Mouse (Mus musculus): Measurements from ENCODE around the gene Wnk3.
A peak's percentile ranks its signal among the peaks of the same experiment; 100 is the strongest.
"Not testable (repeated sequence)": the region's sequence is repeated elsewhere in the genome, so short reads cannot be mapped to it uniquely, and the experiment has no call there.

Wnk3 gene

DNA sequence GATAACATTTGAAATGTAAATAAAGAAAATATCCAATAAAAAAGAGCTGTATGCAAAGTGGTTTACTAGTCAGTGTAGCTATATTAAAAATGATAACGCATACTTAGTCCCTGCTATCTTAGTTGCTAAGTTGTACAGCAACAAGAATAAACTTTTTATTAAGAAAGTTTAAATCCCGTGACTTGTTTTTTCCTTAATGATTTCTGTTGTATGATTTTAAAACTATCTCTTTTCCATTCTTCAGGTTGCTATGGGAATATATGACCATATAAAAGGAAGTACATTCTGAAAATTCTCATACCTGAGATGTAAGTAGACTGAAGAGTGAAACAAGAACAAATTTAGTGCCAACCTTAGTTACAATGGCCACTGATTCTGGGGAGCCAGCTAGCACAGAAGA lies at the start of gene Wnk3:
Wnk3 (plus strand) TSS at position 301 of the 400 bp plus-strand sequence.
- no peak for DNase-seq (ENCODE audit: low spot score in 2 of 2)

DNA sequence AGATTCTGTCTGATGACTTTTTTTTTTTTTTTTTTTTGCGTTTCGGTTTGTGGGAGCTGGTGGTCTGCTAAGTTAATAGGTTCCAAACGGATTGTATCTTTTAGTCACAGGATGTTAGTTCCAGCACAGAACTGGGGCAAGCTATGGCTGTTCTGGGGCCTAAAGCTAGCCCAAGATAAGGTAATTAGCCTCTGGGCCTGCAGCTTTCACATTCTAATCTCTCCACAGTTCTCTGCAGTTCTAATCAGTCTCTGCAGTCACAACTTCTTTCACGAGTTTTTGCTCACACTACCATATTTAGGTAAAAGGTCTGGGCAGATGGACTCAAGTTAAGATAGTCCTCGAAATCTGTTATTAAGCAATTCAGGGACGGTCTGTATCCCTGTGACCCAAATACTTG lies 39.5 kb upstream of the Wnk3 start:
- DNase-seq (ENCODE audit: low spot score in 2 of 2), result no peak

DNA sequence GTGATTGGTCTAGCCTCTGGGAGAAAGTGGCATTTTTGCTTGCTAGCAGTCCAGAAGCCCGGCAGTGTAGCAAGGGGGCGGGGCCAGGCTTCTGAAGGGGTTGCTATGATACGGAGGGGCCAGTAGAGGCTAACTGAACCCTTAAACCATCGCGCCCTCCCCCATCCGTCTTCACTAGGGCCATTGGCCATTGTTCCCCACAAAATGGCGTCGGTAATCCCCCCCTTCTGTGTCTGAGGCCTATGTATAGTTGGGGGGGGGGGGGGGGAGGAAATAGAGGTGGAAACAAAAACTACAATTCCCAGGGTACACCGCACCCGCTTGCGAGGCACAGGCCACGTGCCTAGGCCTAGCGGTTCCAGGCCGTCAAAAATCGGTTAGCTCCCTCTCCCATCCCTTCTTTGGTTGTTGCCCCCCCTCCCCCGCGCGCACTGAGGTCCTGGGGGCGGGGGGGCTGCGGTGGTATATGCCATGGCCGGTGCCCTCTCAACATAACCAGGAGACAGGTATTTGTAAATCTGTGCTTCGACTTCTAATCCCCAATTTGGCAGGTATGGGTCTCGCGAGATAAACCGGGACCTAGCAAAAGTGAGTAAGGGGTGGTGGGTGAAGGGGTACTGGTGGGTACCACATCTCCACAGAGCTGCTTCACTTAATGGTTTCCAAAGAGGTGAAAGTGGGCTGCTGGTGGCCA lies 29.3 kb upstream of the Wnk3 start:
- peak; percentile 34 to 52 for DNase-seq (ENCODE audit: low spot score in 2 of 2)

DNA sequence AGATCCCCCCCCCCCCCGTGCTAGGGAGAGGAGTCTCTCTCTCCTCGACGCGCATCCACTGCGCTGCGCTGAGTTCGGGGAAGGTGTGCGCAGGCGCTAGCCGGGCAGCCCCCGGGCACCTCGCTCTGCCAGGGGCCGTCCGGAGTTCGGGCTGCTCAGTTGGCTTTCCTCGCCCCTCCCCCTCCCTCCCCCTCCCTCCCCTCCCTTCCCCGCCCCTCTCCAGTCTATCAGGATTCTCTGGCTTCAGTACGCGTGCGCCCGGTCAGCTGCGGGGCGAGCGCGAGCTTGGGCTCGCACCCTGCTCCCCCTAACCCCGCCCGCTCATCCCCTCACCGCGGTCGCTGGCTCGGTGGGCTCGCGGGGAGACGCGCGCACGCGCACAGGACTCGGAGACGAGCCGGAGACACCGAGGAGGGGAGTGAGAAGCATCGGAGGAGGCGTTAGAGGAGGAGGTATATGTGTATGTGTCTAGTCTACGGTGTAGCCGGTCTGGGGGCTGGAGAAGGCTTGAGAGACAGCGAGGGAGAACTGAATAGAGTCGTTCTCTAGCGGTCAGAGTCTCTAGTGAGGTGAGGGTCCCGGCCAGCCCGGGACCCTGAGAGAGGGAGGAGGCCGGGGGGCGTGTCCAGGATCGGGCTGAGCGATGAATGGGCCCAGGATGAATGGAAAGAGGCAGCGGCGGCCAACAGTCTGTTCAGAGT lies 28.5 kb upstream of the Wnk3 start:
- peak; percentile 62 to 66 for DNase-seq (ENCODE audit: low spot score in 2 of 2)

DNA sequence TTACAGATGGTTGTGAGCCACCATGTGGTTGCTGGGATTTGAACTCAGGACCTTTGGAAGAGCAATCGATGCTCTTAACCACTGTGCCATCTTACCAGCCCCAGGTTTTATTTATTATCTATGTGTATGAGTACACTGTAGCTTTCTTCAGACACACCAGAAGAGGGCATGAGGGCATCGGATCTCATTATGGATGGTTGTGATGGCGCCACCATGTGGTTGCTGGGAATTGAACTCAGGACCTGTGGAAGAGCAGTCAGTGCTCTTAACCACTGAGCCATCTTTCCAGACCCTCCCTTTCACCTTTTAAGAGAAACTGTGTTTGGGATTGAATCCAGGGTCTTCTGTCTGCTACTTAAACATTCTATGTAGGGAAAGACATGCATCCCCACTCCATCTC lies 24.7 kb upstream of the Wnk3 start:
- not testable (repeated sequence) for DNase-seq (ENCODE audit: low spot score in 2 of 2)

DNA sequence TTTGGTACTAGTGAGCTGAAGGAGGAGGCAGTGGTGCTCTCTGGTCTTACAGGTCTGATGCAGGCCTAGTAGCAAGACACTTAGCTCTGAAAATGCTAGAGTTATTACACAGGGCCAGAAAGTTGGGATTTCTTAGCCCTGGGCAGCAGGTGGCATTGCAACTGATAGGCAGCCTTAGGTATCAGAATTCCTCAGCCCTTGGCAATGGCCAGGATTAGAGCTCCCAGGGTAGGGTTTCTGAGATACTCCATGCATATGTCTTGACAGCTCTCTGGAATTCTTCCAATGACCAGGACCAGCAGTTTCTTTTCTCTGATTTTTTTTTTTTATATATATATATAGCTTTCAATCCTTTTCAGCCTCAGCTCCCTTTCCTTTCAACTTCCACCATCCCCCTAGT lies 100.5 kb downstream of the Wnk3 start:
- DNase-seq (ENCODE audit: low spot score in 2 of 2), result no peak

DNA sequence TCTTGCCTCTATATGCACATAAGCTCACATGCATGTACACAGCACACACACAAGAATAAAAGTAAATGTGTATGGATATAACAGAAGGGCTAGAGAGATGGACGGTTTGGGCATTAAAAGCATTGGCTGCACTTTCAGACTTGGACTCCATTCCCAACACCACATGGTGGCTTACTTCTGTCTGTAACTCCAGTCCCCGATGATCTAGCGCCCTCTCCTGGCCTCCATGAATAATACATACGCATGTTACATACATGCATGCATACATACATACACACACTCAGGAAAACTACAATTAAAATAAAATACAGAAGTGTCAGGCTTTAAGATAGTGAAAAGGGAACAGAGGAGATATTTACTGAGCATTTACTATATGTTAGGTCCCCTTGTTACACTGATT lies 115.9 kb downstream of the Wnk3 start:
- no peak for DNase-seq (ENCODE audit: low spot score in 2 of 2)

DNA sequence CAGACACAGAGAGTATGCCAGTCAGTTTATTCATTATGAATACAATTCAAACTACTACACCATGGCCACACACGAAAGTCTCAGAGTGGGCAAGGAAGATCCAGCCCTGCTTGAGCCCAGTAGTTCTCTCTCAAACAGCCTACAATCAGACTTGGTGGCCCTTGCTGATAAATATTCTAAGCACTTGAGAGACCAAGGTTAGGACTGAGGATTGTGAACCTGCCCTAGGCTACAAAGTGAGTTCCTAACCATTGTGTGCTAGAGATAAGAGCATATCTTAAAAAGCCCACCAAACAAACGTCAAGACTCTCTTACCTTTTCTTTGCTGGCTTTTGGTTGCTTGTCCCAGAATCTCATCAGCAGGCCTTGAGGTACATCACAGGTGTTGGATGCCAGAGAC lies 135.7 kb downstream of the Wnk3 start:
- no peak for DNase-seq (ENCODE audit: low spot score in 2 of 2)

DNA sequence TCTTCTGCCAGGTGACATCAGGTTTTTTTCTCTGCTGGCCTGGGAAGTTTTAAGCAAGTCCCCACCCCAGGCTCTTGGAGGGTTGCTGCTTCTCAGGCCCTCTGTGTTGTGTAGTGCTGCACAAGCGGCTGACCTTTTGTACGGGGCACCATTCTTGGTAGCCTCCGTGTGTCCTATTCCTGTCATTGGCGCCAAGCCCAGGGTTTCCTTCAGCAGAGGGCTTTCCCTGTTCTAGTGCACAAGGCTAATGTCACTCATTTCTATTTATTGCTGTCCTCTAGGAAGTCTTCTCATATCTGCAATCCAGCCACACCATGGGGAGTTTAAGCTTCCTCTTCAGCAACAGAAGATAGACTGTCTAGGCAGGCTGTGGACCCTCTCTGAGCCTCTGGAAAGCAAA lies 139.9 kb downstream of the Wnk3 start:
- DNase-seq (ENCODE audit: low spot score in 2 of 2), result no peak

DNA sequence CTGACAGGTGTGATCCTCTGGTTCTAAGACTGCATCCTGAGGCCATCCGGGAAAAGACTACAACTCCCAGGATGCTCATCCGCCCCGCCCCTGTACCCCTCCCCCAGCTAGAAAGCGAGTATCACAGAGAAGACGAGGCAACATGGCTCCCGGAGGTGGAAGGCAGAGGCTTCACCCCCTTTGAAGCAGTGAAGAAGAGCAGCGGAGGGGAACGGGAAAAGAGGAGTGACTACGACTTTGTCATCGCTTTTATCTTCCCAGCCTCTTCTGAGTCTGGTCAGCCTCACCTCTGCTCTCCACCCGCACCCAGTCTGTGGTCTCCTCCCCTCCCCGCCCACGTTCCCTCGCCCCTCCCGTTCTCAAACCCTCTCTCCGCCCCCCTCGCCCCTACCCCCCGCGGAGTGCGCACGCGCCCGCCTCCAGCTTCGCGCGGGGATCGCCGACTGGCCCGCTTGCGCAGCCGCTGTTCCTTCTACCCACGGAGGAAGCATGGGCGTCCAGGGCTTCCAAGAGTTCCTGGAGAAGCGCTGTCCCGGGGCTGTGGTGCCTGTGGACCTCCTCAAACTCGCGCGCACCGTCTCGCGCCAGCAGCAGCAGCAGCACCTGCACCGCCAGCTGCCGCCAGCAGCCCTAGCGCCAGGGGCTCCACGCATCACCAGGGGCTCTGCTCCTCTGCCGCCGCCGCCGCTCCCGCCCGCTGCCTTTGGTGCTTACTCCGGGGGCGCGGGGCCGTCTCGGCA lies 146.1 kb downstream of the Wnk3 start, which contains the start of gene Fam120c:
Fam120c (plus strand) TSS at position 415 of the 740 bp plus-strand sequence.
- peak; percentile 81 to 83 for DNase-seq (ENCODE audit: low spot score in 2 of 2)

DNA sequence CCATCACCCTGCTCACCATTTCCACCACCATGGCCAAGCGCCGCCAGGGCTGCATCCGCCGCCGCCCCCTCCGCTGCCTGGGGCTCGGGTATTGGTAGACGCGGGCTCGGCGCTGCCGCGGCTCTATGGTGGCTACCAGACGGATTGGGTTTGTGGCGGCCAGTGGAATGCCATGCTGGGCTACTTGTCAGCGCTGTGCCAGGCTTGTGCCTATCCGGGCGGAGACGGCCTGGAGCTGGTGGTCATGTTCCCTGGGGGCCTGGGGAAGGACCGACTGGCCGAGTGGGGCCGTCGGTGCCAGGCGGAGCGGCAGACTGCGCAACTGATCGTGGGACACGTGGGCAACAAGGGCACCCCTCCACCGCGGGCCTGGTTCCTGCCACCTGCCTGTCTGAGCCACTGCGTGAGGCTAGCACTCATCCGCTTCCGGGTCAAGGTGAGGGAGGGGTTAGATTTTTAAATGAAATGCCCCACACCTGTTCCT lies 146.7 kb downstream of the Wnk3 start:
- DNase-seq (ENCODE audit: low spot score in 2 of 2), result peak in 1 of 2 experiments; percentile 19

DNA sequence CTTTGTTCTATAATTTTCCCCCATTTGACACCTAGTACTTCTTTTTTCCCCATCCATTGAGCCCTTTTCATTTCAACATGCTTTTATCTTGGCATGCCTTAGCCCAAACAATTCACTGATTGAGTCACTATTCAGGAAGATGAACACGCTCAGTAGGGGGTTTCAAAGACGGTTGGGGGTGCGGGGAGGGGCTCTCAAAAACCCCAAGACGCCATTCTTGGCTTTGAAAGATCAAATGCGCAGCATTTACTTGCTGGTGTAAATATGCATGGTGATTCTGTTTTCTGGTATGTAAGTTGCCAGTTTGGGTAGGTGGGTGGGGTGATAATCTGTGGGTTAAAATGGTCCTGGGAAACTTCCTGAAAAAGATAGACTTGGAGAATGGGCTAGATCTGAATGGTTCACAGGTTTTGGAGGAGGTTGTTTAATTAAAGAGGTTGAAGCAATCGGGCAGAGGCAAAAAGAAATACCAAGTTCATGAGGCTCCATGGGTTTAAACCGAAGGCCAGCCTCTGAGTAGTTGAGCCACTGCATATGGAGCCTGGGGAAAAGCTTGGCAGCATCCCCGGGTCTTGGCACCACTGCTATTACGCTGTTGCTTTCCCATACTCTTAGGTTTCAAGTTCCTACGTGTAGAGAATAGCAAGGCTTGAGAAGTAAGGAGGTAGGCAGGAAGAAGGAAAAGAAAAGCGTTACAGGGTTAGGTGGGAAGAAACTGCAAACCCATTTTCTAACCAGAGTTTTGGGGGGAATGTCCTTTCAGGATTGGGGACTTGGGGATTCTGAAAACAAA lies 147.7 kb downstream of the Wnk3 start:
- DNase-seq (ENCODE audit: low spot score in 2 of 2), result peak; percentile 9 to 13

DNA sequence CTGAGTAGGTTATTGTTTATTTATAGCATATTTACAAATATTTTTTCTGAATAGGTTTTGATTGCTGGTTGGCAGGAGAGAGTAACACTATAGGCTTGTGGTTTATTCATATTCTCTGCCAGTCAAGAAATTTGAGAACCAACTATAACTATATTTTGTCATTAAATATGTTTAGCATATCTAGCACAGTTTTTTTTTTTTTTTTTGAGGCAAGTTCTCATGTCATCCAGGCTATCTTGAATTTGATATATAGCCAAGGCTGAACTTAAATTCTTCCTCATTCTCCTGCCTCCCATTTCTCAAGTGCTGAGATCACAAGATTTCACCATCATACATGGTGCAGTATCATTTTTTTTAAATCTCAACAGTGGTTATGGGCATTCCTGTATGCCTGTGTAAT lies 149.4 kb downstream of the Wnk3 start:
- no peak for DNase-seq (ENCODE audit: low spot score in 2 of 2)

DNA sequence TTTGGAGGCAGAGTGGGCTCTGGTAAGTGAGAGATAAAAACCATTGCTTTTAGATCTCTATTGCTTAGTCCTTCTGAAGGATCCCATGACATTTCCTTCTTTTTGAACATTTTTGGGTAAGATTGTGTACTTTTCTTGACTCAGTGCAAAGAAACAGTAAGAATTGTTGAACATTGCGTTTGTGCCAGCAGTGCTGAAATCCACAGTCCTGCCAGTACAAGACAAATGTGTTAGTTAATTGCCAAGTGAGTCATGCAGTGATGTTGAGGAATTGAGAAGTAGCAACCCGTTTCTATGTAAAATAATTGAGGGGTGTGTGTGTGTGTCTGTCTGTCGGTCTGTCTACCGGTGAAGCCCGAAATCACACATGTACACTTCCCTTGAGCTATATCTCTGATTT lies 151.4 kb downstream of the Wnk3 start:
- no peak for DNase-seq (ENCODE audit: low spot score in 2 of 2)

Data from frontal cortex, postnatal 36 days (tissue).